Mouse (Mus musculus): ENCODE results near the gene Sulf2.
"Not testable (repeated sequence)": the region's sequence is repeated elsewhere in the genome, so short reads cannot be mapped to it uniquely, and the experiment has no call there.

The Sulf2 gene

GRCm38 (mm10) chr2:166155454-166155815 lies at the start of gene Sulf2:
Gene Sulf2, minus strand, starts transcription at chr2:166155663.
- no peak for DNase-seq (ENCODE audit: low read depth, low spot score)

- DNase-seq (ENCODE audit: low read depth, low spot score) = no peak
Measured at GRCm38 (mm10) chr2:166204174-166204573, 48.7 kb upstream of the Sulf2 start.

- no peak for DNase-seq (ENCODE audit: low read depth, low spot score)
Measured at GRCm38 (mm10) chr2:166203647-166204046, 48.2 kb upstream of the Sulf2 start.

- no peak for DNase-seq (ENCODE audit: low read depth, low spot score)
Measured at GRCm38 (mm10) chr2:166197964-166198363, 42.5 kb upstream of the Sulf2 start.

- DNase-seq (ENCODE audit: low read depth, low spot score) = no peak
Measured at GRCm38 (mm10) chr2:166197064-166197463, 41.6 kb upstream of the Sulf2 start.

GRCm38 (mm10) chr2:166196080-166196786 lies 40.8 kb upstream of the Sulf2 start:
- DNase-seq (ENCODE audit: low read depth, low spot score) = no peak

GRCm38 (mm10) chr2:166195041-166195440 lies 39.6 kb upstream of the Sulf2 start:
- DNase-seq (ENCODE audit: low read depth, low spot score) = no peak

GRCm38 (mm10) chr2:166194112-166194758 lies 38.8 kb upstream of the Sulf2 start:
- DNase-seq (ENCODE audit: low read depth, low spot score) = no peak

- DNase-seq (ENCODE audit: low read depth, low spot score) = no peak
Measured at GRCm38 (mm10) chr2:166193509-166193908, 38.0 kb upstream of the Sulf2 start.

GRCm38 (mm10) chr2:166190816-166191215 lies 35.4 kb upstream of the Sulf2 start:
- DNase-seq (ENCODE audit: low read depth, low spot score) = no peak

GRCm38 (mm10) chr2:166189191-166189590 lies 33.7 kb upstream of the Sulf2 start:
- no peak for DNase-seq (ENCODE audit: low read depth, low spot score)

GRCm38 (mm10) chr2:166187874-166188453 lies 32.5 kb upstream of the Sulf2 start:
- DNase-seq (ENCODE audit: low read depth, low spot score) = not testable (repeated sequence)

GRCm38 (mm10) chr2:166187319-166187718 lies 31.9 kb upstream of the Sulf2 start:
- DNase-seq (ENCODE audit: low read depth, low spot score) = not testable (repeated sequence)

GRCm38 (mm10) chr2:166186244-166186948 lies 30.9 kb upstream of the Sulf2 start:
- no peak for DNase-seq (ENCODE audit: low read depth, low spot score)

GRCm38 (mm10) chr2:166185768-166186167 lies 30.3 kb upstream of the Sulf2 start:
- DNase-seq (ENCODE audit: low read depth, low spot score) = no peak

- no peak for DNase-seq (ENCODE audit: low read depth, low spot score)
Measured at GRCm38 (mm10) chr2:166184417-166184816, 29.0 kb upstream of the Sulf2 start.

GRCm38 (mm10) chr2:166182009-166182685 lies 26.7 kb upstream of the Sulf2 start:
- DNase-seq (ENCODE audit: low read depth, low spot score) = no peak

- no peak for DNase-seq (ENCODE audit: low read depth, low spot score)
Measured at GRCm38 (mm10) chr2:166180744-166181508, 25.5 kb upstream of the Sulf2 start.

GRCm38 (mm10) chr2:166180136-166180649 lies 24.7 kb upstream of the Sulf2 start:
- DNase-seq (ENCODE audit: low read depth, low spot score) = no peak

- no peak for DNase-seq (ENCODE audit: low read depth, low spot score)
Measured at GRCm38 (mm10) chr2:166179457-166180101, 24.1 kb upstream of the Sulf2 start.
